Mouse (Mus musculus) lung, adult 2 months (tissue): Measurements from ENCODE around the gene Zbtb40.

Source experiments
- CTCF ChIP-seq: fragments of 200-500 bp; IDR thresholded peaks from 2 replicates; pipeline ENCODE4 v1.5.1; 2011; ENCODE audit warnings: mild to moderate bottlenecking, low read length, control low read depth; ENCODE audit not compliant: insufficient read depth
- POLR2A ChIP-seq: fragments of 200-500 bp; IDR thresholded peaks from 2 replicates; pipeline ENCODE4 v1.6.1; 2011; ENCODE audit warnings: low read depth, mild to moderate bottlenecking, control low read depth, low read length, borderline replicate concordance; ENCODE audit errors: extremely low read depth

DNA sequence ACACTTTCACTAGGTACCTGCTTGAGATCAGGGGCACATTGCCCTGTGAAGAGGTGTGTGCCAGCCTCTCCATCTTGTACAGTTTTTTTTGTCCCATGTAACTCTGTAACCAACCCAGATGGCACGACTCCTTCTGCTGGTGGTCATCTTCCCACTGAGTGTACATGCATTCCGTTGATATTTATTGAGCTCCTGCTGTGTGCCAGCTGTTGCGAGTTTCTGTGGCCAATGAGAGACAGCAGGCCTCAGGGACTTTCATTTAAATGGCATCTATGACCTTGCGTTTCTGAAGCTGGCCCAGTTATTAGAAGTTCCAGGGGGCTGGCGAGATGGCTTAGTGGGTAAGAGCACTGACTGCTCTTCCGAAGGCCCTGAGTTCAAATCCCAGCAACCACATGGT is 17.2 kb upstream of the Zbtb40 start:
- no peak for TF ChIP-seq CTCF
- TF ChIP-seq POLR2A = no peak
